Mouse (Mus musculus) embryonic facial prominence, embryonic 15.5 days (tissue): ENCODE measurements around the gene 4930444G20Rik. TPM values are rescaled to one million over a fixed set of nuclear protein-coding genes. Genes with fewer than 3 reads are reported as not detected.

ENCODE experiments used
- ATAC-seq: fragments of 200-750 bp; cut with Nextera tagmentation; 2 replicates; pipeline ENCODE4 v1.8.0; 2017; ENCODE audit warnings: low read depth, moderate TSS enrichment; ENCODE audit not compliant: insufficient number of reproducible peaks, low FRiP score, low TSS enrichment
- H3K27ac ChIP-seq: fragments of 300-500 bp; sonication (generic); replicated peaks from 2 replicates; pipeline ENCODE4 v1.5.1; 2015; ENCODE audit warnings: mild to moderate bottlenecking, inconsistent platforms
- H3K27me3 ChIP-seq: fragments of 300-500 bp; sonication (generic); 2 replicates; pipeline ENCODE4 v1.6.1; 2015; ENCODE audit warnings: inconsistent platforms
- H3K36me3 ChIP-seq: fragments of 300-500 bp; sonication (generic); 2 replicates; pipeline ENCODE4 v1.6.1; 2015; ENCODE audit warnings: mild to moderate bottlenecking, inconsistent platforms
- H3K4me1 ChIP-seq: fragments of 300-500 bp; sonication (generic); 2 replicates; pipeline ENCODE4 v1.6.1; 2015; ENCODE audit warnings: inconsistent platforms
- H3K4me2 ChIP-seq: fragments of 300-500 bp; sonication (generic); replicated peaks from 2 replicates; pipeline ENCODE4 v1.6.1; 2015; ENCODE audit warnings: mild to moderate bottlenecking, inconsistent platforms
- H3K4me3 ChIP-seq: fragments of 300-500 bp; sonication (generic); replicated peaks from 2 replicates; pipeline ENCODE4 v1.5.1; 2015; ENCODE audit warnings: mild to moderate bottlenecking, inconsistent platforms
- H3K9ac ChIP-seq: fragments of 300-500 bp; sonication (generic); 2 replicates; pipeline ENCODE4 v1.6.1; 2015; ENCODE audit warnings: inconsistent platforms
- H3K9me3 ChIP-seq: fragments of 300-500 bp; sonication (generic); replicated peaks from 2 replicates; pipeline ENCODE4 v1.6.1; 2016; ENCODE audit warnings: inconsistent platforms
- WGBS: fragments of 180-500 bp; shearing (Covaris S2); methylation state at CpG from one replicate; pipeline ENCODE4 v1.1.7; 2015; 5-methylcytosine and 5-hydroxymethylcytosine counted together
- polyA plus RNA-seq: library from polyadenylated mRNA; unstranded; fragments of >200 nt; fragmentation: Nextera tagmentation; extraction: Ambion mirVana; gene quantifications from 2 replicates; pipeline ENCODE4 v1.2.1, GENCODE M21; 2015

Gene 4930444G20Rik
- polyA plus RNA-seq, 1 experiment from 2014 or later: not detected

DNA sequence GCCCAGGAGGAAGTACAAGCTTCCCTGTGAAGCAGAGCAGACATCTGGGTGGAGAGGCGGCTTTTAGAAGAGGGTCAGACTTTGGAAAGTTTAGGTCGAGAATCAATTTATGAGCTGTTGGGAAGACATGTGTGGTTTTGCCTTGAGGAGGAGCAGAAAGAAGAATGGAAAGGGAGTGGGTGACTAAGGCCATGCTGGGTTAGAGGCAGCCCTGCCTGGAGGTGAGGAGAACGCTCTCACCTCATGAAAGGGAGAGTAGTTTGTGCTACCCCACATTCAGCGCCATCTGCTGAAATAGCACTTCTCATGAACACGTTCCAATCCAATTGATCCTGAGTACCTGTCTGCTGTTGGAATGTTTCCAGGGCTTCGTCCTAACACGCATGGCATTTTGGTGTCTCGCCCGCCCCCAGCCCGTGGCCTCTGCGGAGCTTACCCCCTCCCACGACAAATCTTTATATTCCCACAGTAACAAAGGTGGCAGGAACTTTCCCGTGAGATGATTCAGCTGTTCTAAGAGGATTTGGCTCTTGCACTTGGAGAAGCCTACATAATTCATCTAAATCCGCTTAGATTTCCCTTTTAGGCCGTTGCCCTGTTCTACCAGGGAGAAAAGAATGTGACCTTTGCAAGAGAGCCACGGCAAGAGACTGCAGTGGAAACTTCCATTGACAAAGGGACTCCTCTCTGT is 50.3 kb downstream of the 4930444G20Rik start:
- WGBS: 60% methylated on average over 16 of the region's 16 CpGs
- Histone ChIP-seq H3K36me3 (no peaks in the 10 kb centered on the region), H3K4me3 (no peak overlapping the region), H3K27ac (no peak overlapping the region), H3K9ac (no peak overlapping the region), H3K4me1 (no peaks in the 10 kb centered on the region), H3K9me3 (no peaks in the 10 kb centered on the region), H3K4me2 (no peak overlapping the region), H3K27me3 (no peaks in the 10 kb centered on the region)
- no peak for ATAC-seq

Other genes with a start within 250 kb of the 4930444G20Rik start
- 50.1 and 50.5 TPM in 2 replicates for gene Sgk1, start 185.9 kb downstream of the 4930444G20Rik start, polyA plus RNA-seq
- gene E030030I06Rik, start 81.2 kb upstream of the 4930444G20Rik start, polyA plus RNA-seq: 11.8 and 15.8 TPM in 2 replicates
- 5.1 and 5.6 TPM in 2 replicates for gene Raet1e, start 90.5 kb upstream of the 4930444G20Rik start, polyA plus RNA-seq
- gene H60b, start 90.5 kb upstream of the 4930444G20Rik start, polyA plus RNA-seq: 0.62 and 0.71 TPM in 2 replicates